Mouse (Mus musculus) hindbrain, embryonic 11.5 days (tissue): ENCODE results near the gene Shroom3. TPM values are rescaled to one million over a fixed set of nuclear protein-coding genes. Genes with fewer than 3 reads are reported as not detected.

Source experiments
- ATAC-seq: fragments of 200-750 bp; cut with Nextera tagmentation; 2 replicates; pipeline ENCODE4 v1.8.0; 2017; ENCODE audit warnings: mild to moderate bottlenecking, moderate TSS enrichment, moderate library complexity; ENCODE audit not compliant: low FRiP score
- DNase-seq: peaks from one replicate; pipeline ENCODE4 v3.0.0-alpha.2; 2015; ENCODE audit warnings: low spot score
- H3K27ac ChIP-seq: fragments of 300-500 bp; sonication (generic); 2 replicates; pipeline ENCODE4 v1.5.1; 2014; ENCODE audit warnings: mild to moderate bottlenecking, low read depth, low read length
- H3K27me3 ChIP-seq: fragments of 300-500 bp; sonication (generic); 2 replicates; pipeline ENCODE4 v1.6.1; 2014; ENCODE audit warnings: mild to moderate bottlenecking, low read length, moderate library complexity, mixed read lengths; ENCODE audit not compliant: control insufficient read depth, insufficient read depth
- H3K36me3 ChIP-seq: fragments of 300-500 bp; sonication (generic); 2 replicates; pipeline ENCODE4 v1.6.1; 2014; ENCODE audit warnings: mild to moderate bottlenecking, low read length, moderate library complexity, mixed read lengths; ENCODE audit not compliant: control insufficient read depth, insufficient read depth
- H3K4me1 ChIP-seq: fragments of 300-500 bp; sonication (generic); replicated peaks from 2 replicates; pipeline ENCODE4 v1.6.1; 2014; ENCODE audit warnings: low read length, mixed read lengths; ENCODE audit not compliant: control insufficient read depth, insufficient read depth
- H3K4me2 ChIP-seq: fragments of 300-500 bp; sonication (generic); replicated peaks from 2 replicates; pipeline ENCODE4 v1.6.1; 2014; ENCODE audit warnings: mild to moderate bottlenecking, low read depth, low read length
- H3K4me3 ChIP-seq: fragments of 300-500 bp; sonication (generic); 2 replicates; pipeline ENCODE4 v1.5.1; 2014; ENCODE audit warnings: low read depth, low read length
- H3K9ac ChIP-seq: fragments of 300-500 bp; sonication (generic); 2 replicates; pipeline ENCODE4 v1.6.1; 2014; ENCODE audit warnings: low read depth, low read length
- H3K9me3 ChIP-seq: fragments of 300-500 bp; sonication (generic); 2 replicates; pipeline ENCODE4 v1.6.1; 2016; ENCODE audit warnings: low read length; ENCODE audit not compliant: control insufficient read depth
- WGBS: fragments of 180-500 bp; shearing (Covaris S2); extraction: QIAGEN DNeasy Blood & Tissue Kit; methylation state at CpG from one replicate; pipeline ENCODE4 v1.1.7; 2014; 5-methylcytosine and 5-hydroxymethylcytosine counted together
- polyA plus RNA-seq: library from polyadenylated mRNA; unstranded; fragments of >200 nt; fragmentation: Nextera tagmentation; extraction: Ambion mirVana; gene quantifications from 2 replicates; pipeline ENCODE4 v1.2.1, GENCODE M21; 2014

Shroom3 gene
- polyA plus RNA-seq, 1 experiment from 2014 or later: 4.8 TPM

DNA sequence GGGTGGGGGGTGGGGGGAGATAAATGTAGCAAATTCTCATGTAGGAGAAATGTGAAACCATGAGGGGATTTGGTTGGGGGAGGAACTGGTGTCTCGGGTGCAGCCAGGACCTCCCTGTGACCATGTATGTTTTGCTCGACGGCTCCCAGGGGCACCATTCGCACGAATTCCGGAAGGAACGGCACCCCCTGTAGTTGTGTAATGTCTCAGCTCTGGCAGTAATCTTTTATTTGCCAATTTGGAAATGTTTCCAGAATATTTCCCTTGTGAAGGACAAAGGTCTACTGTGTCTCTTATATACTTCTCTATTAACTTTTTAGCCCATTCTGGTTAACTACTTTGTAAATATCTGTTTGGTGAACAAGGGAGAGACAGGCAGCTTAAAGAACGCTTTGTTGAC, 27.5 kb downstream of the Shroom3 start:
- no peaks in the 10 kb centered on the region for H3K36me3 ChIP-seq
- no peaks in the 10 kb centered on the region for H3K9me3 ChIP-seq
- DNase-seq (no peak), ATAC-seq (no peak)
- no peaks in the 10 kb centered on the region for H3K27me3 ChIP-seq
- peaks cover 3% of the 10 kb centered on the region; the same call in 1 of the 2 replicates for H3K4me1 ChIP-seq
- H3K9ac ChIP-seq: no peak overlapping the region
- H3K27ac ChIP-seq: no peak overlapping the region
- H3K4me3 ChIP-seq: no peak overlapping the region
- 89% methylated on average over 8 of the region's 8 CpGs for WGBS
- H3K4me2 ChIP-seq: no peak overlapping the region

DNA sequence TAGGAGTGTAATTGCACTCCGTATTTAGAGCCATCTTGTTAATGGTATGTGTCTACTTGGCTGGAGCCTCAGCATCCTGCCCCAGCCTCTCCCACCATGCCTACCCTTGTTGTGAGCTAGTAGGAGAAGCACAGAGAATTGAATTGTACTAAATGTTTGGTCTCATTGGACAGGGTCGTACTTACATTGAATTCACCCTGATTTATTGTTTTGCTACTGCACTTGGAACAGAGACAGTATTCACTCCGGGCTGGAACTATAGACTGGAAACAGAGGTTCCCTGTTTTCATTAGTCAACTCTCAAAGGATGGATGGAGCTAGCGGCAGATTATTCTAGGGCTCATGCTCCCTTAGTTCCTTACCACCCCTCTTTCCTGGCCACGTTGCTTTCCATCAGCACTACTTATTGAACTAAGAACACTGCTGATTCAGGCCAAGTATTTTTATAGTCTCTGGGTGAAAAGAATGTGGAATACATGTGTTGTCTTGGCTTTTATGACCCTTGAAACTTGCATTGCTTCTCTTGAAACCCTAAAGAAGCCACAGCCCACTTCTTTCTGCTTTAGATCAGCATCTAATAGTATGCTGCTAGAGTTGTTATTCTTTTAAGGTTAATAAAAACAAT, 28.5 kb downstream of the Shroom3 start:
- Histone ChIP-seq H3K27ac (no peak overlapping the region), H3K4me3 (no peak overlapping the region), H3K9ac (no peak overlapping the region), H3K36me3 (no peaks in the 10 kb centered on the region), H3K4me2 (no peak overlapping the region), H3K4me1 (no peaks in the 10 kb centered on the region; the same call in 1 of the 2 replicates), H3K9me3 (no peaks in the 10 kb centered on the region), H3K27me3 (no peaks in the 10 kb centered on the region)
- 64% methylated on average over 5 of the region's 5 CpGs for WGBS
- DNase-seq (no peak), ATAC-seq (no peak)

DNA sequence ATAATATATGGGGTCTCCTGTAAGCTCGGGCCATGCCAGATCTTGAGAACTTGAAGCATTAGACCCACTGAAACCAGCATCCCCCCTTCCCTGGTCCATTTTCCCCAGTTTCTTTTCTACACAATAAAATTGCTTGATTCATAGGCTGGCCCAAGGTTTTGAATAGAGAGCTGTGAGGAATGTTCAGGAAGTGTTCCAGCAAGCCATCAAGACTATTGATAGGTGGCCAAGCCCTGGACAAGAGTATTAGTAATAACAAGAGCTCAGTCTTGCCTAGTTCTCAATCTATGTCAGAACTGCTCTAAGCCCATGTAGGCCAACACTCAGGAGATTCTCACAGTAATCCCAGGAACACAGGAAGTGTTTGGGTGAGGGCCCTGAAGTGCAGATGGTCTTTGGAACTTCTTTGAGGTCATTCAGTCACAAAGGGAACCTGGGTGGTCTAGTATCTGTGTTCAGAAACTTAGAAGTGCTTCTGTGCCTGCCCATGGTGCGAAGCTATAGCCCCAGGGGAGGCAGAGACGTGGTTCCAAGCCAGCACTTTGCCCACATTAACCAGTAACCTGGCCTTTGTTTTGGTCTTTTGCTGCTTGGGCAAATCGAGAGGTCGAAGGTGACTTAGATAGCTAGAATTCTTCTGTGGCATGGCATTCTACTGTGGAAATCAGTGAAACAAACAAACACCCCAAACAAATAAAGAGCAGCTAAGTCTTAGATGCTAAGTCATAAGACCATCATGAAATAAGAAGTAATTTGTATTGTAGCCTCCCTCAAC, 29.6 kb downstream of the Shroom3 start:
- no peak for DNase-seq
- Histone ChIP-seq H3K27ac (no peak overlapping the region), H3K36me3 (no peaks in the 10 kb centered on the region), H3K9me3 (no peaks in the 10 kb centered on the region), H3K9ac (no peak overlapping the region), H3K4me1 (no peaks in the 10 kb centered on the region; the same call in 1 of the 2 replicates), H3K4me2 (no peak overlapping the region), H3K27me3 (no peaks in the 10 kb centered on the region), H3K4me3 (no peak overlapping the region)
- ATAC-seq: no peak
- WGBS: 70% methylated on average over 5 of the region's 5 CpGs

DNA sequence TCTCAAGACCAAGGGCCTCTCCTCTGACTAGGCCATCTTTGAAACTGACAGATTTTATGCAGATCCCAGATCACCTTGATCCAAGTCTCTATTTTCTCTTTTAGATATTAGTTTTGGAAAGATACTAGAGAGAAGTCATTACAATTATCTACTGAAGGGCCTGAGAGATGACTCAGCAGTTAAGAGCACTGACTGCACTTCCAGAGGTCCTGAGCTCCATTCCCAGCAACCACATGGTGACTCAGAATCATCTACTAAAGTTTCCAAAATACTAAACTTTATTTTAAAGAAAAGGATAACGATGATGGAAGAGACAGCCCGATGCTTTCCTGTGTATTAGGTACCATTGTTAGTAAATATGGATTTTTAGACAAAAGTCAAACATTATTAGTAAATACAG, 31.7 kb downstream of the Shroom3 start:
- ATAC-seq: no peak
- H3K4me3 ChIP-seq: no peak overlapping the region
- no peak overlapping the region for H3K27ac ChIP-seq
- H3K9me3 ChIP-seq: no peaks in the 10 kb centered on the region
- WGBS: 97% methylated on average over 2 of the region's 2 CpGs
- no peaks in the 10 kb centered on the region for H3K4me1 ChIP-seq
- no peaks in the 10 kb centered on the region for H3K27me3 ChIP-seq
- no peak overlapping the region for H3K9ac ChIP-seq
- DNase-seq: no peak
- H3K36me3 ChIP-seq: no peaks in the 10 kb centered on the region
- no peak overlapping the region for H3K4me2 ChIP-seq

DNA sequence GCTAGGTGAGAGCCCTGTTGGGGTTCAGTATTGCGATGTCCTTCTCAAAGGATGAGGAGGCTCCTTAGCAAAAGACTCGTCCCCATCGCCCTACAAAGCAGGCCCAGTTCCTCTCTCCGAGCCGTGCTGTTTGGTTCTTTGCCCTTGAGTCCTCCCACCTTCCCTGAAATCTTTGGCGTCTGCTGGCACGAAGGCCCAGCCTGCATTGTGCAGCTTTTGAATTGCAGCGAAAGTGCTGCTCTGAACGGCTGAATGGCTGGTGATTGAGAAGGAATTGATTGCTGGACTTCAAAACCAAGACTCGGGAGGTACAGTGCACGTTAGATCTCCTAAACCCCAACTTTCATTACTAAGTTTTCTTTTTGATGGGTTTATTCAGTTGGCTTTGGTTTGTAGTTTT, 32.1 kb downstream of the Shroom3 start:
- no peaks in the 10 kb centered on the region for H3K27me3 ChIP-seq
- H3K4me2 ChIP-seq: no peak overlapping the region
- ATAC-seq (no peak), DNase-seq (no peak)
- H3K4me3 ChIP-seq: no peak overlapping the region
- 42% methylated on average over 11 of the region's 11 CpGs for WGBS
- no peak overlapping the region for H3K9ac ChIP-seq
- no peaks in the 10 kb centered on the region for H3K36me3 ChIP-seq
- no peak overlapping the region for H3K27ac ChIP-seq
- H3K9me3 ChIP-seq: no peaks in the 10 kb centered on the region
- H3K4me1 ChIP-seq: no peaks in the 10 kb centered on the region

DNA sequence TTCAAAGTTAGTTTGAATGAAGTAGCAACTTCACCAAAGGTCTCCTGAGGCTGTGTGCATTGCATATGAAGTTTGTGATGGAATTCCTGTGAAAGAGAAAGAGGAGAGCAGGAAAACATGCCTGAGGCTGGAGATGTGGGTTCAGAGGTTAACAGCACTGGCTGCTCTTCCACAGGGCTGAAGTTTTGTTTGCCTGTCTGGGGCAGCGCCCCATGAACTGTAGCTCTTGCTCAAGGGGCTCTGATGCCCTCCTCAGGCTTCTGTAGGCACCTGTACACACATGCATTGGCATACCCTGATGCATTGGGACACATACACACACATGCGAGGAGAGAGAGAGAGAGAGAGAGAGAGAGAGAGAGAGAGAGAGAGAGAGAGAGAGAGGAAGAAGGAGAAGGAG, 32.7 kb downstream of the Shroom3 start:
- 67% methylated on average over 2 of the region's 2 CpGs for WGBS
- Histone ChIP-seq H3K4me3 (no peak overlapping the region), H3K4me2 (no peak overlapping the region), H3K4me1 (no peaks in the 10 kb centered on the region), H3K27me3 (no peaks in the 10 kb centered on the region), H3K27ac (no peak overlapping the region), H3K9ac (no peak overlapping the region), H3K9me3 (no peaks in the 10 kb centered on the region), H3K36me3 (no peaks in the 10 kb centered on the region)
- ATAC-seq (no peak), DNase-seq (no peak)

DNA sequence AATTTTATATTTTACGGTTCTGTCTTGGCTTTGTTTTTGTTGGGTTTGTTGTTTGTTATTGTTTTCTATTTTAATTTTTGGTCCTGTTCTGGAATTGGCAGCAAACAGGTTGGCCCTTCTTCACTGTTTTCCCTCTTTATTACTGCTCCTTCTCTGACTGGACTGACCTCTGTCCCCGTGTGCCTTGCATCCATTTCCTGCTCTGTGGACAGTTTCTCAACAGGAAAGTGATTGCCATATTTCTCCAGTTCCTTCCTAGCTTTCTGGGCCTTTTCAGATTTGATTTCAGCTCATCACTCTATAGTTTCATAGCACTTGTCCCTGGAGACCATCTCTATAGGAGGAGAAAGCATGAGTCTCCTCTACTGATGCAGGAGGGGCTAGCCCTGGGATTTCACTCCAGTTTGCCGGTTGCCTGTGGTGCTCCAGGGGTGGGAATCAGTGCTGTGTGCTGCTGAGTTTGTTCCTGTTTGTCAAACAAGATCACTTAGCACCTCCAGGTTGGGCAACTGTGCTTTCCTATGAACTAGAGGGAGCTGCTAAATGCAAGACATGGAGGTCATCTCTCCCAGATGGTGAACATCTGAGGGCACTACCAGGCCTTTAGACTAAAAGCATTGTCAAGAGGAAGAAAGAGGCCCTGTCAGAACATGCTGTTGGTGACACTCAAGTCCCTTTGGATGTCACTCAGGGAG, 34.6 kb downstream of the Shroom3 start:
- Histone ChIP-seq H3K27me3 (no peaks in the 10 kb centered on the region), H3K27ac (no peak overlapping the region), H3K9ac (no peak overlapping the region), H3K4me1 (no peaks in the 10 kb centered on the region), H3K4me2 (no peak overlapping the region), H3K4me3 (no peak overlapping the region), H3K9me3 (no peaks in the 10 kb centered on the region), H3K36me3 (no peaks in the 10 kb centered on the region)
- ATAC-seq (no peak), DNase-seq (no peak)
- 73% methylated on average over 3 of the region's 3 CpGs for WGBS

DNA sequence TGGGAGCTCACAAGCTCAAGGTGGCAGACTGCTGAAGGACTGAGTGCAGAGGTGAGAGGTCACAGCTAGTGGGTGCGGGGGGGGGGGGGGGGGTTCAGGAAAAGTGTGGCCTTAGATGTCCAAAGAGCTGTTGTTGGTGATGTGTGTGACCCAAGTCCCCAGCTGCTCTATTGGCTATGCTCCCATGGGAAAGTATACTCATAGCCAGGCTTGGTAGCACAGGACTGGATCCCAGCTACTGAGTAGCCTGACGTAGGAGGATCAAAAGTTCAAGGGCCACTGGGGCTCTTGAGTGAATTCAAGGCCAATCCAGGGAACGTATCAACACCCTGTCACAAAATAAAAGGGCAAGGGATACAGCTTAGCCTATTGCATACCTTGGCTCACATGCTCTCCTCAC, 35.6 kb downstream of the Shroom3 start:
- H3K36me3 ChIP-seq: no peaks in the 10 kb centered on the region
- no peak overlapping the region for H3K27ac ChIP-seq
- ATAC-seq: no peak
- no peak overlapping the region for H3K4me3 ChIP-seq
- no peak for DNase-seq
- H3K4me1 ChIP-seq: no peaks in the 10 kb centered on the region
- H3K4me2 ChIP-seq: no peak overlapping the region
- no peaks in the 10 kb centered on the region for H3K9me3 ChIP-seq
- no peaks in the 10 kb centered on the region for H3K27me3 ChIP-seq
- no peak overlapping the region for H3K9ac ChIP-seq
- WGBS: 68% methylated on average over 3 of the region's 3 CpGs
